Mouse (Mus musculus) forelimb bud, embryonic 11.5 days (tissue): ENCODE measurements at regions not wholly inside any gene's neighbourhood (a gene's known extent, or its start where the extent isn't known, plus 50 kb on each side); places are given as distances from the start of the nearest gene placed in this dataset.
"Not testable (repeated sequence)": the region's sequence is repeated elsewhere in the genome, so short reads cannot be mapped to it uniquely, and the experiment has no call there.

ENCODE experiments used
- DNase-seq: peaks from one replicate; pipeline ENCODE4 v3.0.0-alpha.2; 2012; ENCODE audit warnings: low read depth, low spot score

DNA sequence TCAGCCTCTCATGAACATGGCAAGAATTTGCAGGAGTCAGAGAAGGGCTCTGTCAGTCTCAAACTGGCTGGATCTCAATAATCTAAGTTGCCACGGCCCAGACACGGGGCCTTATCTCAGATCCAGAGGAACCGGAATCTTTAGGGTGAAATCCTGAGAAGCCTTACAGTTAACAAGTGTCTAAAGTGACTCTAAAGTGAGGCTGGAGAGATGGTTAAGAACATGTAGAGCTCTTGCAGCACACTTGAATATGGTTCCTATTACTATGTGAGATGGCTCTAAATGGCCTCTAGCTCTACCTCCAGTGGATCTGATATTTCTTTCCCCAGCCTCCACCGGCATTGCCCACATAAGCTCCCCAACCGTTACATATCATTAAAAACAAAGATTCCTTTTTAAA, 157.8 kb upstream of the Mpdz start:
- no peak for DNase-seq

- no peak for DNase-seq
Observed at GRCm38 (mm10) chr4:81597390-81597789, 154.8 kb upstream of the Mpdz start.

GRCm38 (mm10) chr4:81593431-81593830, 150.8 kb upstream of the Mpdz start:
- DNase-seq = not testable (repeated sequence)

GRCm38 (mm10) chr4:81582546-81582945, 139.9 kb upstream of the Mpdz start:
- no peak for DNase-seq

DNA sequence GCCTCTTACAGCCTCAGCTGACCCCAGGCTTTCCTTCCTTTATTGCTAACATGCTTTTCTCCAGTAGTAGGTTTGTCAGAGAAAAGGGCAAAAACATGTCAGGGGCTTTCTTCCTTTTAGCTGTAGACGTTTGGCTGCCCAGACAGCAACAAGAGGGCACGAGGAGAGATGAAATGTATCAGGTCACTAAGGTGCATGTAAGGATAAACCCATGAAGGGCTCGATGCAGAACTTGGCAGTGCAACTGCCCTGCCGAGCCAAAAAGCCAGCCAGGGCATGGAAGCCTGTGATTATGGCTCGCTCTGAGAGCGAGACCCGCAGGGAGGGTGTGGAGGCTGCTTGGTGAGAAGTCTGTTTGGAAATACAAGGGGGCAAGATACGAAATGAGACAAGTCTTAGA, 137.9 kb upstream of the Mpdz start:
- no peak for DNase-seq

- DNase-seq = no peak
Observed at GRCm38 (mm10) chr4:81579389-81580110, 136.9 kb upstream of the Mpdz start.

GRCm38 (mm10) chr4:81578981-81579380, 136.4 kb upstream of the Mpdz start:
- DNase-seq = peak; percentile 29

DNA sequence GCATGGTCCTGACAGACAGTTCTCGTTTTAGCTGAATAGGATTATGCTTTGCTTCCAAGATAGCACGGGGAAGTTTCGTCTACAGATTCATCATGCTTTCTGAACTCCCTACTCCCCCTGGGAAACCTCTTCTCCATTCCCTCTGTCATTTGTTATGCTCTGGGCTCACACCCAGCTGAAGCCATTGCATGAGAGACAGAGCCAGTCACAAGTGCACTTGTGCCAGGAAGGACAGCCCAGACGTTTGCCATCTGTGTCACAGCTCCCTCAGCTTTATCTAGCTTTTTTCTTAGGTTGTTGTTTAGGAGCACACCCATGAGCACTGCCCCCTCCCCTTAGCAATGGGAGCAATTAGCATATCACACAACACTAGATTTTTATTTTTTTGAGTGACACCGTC, 131.2 kb upstream of the Mpdz start:
- DNase-seq = no peak

- DNase-seq = no peak
Observed at GRCm38 (mm10) chr4:81570736-81571135, 128.1 kb upstream of the Mpdz start.

- DNase-seq = no peak
Observed at GRCm38 (mm10) chr4:81569531-81569930, 126.9 kb upstream of the Mpdz start.

GRCm38 (mm10) chr4:81568404-81568803, 125.8 kb upstream of the Mpdz start:
- no peak for DNase-seq

DNA sequence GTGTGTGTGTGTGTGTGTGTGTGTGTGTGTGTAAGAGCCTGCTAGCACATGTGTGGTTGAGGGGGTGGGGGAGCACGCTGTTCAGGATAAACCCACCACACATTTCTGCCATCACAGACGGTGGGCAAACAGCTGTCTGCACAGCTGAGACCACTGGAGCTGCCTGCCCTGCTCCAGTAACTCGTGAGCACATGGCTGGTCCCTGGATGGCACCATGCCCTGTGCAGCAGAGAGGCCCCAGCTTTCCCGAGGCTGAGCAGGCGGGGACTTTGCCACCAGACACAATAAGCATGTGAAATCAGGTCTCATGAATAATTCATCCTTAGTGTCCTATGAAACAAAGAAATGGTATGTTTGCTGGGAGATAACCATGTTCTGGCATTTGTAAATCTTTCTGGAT, 125.3 kb upstream of the Mpdz start:
- DNase-seq = no peak

- no peak for DNase-seq
Observed at GRCm38 (mm10) chr4:81566526-81566925, 123.9 kb upstream of the Mpdz start.

DNA sequence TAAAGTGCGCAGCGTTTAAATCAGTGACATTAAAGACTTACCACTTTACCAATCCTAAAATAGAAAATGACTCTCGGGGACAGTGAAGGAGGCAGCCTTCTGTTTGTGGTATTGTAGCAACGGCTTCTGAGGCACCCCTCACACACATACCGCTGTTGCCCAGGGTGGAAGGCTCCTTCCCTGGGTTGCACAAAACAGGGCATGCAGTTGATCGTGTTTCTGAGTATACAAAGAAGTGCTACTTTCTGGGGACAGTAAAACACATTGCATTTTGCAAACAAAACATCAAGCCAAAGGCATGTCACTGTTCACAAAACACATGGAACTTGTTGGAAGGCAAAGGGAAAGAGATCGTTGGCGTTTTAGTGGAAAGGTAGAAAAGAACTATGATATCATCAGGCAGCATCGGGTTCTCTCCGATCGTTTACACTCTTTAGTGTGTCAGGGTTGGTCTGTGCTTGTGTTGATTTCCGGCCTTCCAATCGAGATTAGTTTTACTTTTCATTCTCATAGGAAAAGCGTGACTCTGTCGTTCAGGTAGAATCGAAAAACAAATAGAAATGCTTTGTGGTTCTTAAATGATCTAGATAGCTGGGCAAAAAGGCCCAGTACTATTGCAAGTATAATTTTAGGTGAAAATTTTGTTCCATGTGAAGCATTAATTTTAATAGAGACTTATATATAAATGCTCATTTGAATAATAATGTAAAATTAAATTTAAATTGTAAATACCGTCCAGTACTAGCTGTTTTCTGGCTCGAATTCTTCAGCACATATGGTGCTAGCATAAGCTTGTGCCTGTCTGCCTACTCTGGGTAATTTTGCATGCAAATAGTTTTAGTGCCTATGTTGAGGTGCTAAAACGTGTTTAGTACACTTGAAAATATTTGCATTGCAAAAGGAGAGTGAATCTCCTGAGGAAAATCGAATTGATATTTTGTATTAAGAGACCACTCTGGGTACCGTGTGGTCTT, 123.1 kb upstream of the Mpdz start:
- DNase-seq = no peak

DNA sequence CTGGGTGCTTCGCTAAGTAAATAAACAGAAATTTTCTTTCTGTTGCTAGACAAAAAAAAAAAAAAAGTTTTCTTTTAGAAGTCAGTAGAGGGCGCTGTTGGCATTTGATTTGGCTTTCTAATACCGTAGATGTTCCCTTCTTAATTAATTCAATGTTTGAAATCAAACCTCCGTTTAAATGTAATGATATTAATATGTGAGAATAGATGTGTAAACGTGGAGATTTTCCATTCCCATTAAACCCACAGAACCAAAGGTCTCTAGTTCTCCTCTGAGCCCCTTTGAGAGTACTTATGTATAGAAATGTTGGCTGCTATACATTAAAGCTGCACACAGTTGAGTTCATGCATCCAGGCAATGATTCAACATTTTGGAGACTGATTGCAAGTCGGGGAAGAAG, 121.8 kb upstream of the Mpdz start:
- peak; percentile 62 for DNase-seq

DNA sequence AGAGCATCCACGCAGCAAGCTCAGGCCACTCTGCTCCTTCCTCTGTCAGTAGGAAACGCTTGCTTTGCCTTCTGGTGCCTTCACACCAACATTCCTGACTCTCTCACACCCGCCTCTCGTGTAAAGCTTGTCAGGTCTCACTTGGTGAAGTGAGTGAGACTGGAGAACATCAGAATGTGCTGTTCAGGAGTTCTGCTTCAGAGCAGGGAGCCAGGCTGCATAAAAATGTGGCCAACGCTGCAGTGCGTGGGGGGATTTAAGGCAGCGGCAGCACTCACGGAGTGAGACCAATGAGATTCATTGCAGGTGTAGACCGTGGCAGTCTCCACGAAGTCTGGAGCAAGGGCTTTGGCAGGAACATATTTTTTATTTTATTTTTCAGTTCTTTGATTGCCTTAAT, 121.0 kb upstream of the Mpdz start:
- DNase-seq = peak; percentile 28

DNA sequence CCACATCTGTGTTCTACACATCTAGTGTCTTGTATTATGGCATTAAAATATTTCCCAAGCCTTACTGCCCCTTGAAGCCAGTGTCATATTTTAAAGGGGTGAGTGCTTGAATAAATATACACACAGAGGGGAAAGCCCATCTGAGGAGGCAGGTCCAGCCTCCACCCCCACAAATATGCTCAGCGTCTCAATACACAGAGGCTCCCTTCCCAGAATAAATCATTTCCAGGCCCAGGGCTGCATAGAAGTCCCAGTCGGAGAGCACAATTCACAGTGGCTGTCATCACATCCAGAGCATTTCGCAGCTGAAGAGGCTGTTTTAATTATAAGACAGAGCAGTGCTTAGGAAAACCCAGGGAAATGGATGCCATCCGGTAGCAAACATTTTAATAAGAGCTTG, 118.8 kb upstream of the Mpdz start:
- peak; percentile 55 for DNase-seq

GRCm38 (mm10) chr4:81550816-81551215, 108.2 kb upstream of the Mpdz start:
- no peak for DNase-seq

DNA sequence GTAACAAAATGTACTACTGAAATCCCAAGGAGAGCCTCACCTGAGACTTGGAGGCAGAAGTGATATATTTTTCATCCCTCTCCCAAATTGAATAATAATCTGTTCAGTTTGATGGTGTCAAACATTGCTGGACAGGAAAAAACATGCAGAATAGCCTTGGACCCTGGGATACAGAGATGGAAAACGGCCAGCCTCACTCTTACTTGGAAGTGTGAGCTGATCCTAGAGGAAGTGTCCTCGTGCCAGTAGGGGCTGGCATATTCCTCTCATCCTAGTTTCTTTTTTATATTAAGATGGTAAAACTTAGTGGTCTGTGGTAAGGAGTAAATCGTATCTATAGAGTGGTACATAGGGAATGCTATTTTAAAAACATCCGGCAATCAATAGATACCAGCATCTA, 107.6 kb upstream of the Mpdz start:
- no peak for DNase-seq

- DNase-seq = no peak
Observed at GRCm38 (mm10) chr4:81540496-81540895, 97.9 kb upstream of the Mpdz start.

- no peak for DNase-seq
Observed at GRCm38 (mm10) chr4:81539551-81539950, 96.9 kb upstream of the Mpdz start.

GRCm38 (mm10) chr4:81536795-81537194, 94.2 kb upstream of the Mpdz start:
- DNase-seq = no peak

GRCm38 (mm10) chr4:81530546-81530945, 87.9 kb upstream of the Mpdz start:
- DNase-seq = no peak
